Mouse (Mus musculus): ENCODE measurements around the gene Gm27027.

Gm27027 gene

GRCm38 (mm10) chr2:93996254-93996653 is at the start of gene Gm27027:
Gene Gm27027 (minus strand): TSS chr2:93996354.
- DNase-seq: no peak

- DNase-seq: no peak
Observed at GRCm38 (mm10) chr2:94045411-94046090, 49.4 kb upstream of the Gm27027 start.

- DNase-seq: no peak
Observed at GRCm38 (mm10) chr2:94044174-94044573, 48.0 kb upstream of the Gm27027 start.

GRCm38 (mm10) chr2:94043662-94044061 is 47.5 kb upstream of the Gm27027 start:
- DNase-seq: no peak

- DNase-seq: no peak
Observed at GRCm38 (mm10) chr2:94042461-94042860, 46.3 kb upstream of the Gm27027 start.

GRCm38 (mm10) chr2:94040391-94041125 is 44.4 kb upstream of the Gm27027 start:
- no peak for DNase-seq

- DNase-seq: peak; percentile 63 to 67
Observed at GRCm38 (mm10) chr2:94035428-94036331, 39.5 kb upstream of the Gm27027 start.

- DNase-seq: no peak
Observed at GRCm38 (mm10) chr2:94030602-94031001, 34.4 kb upstream of the Gm27027 start.

- no peak for DNase-seq
Observed at GRCm38 (mm10) chr2:94024637-94025036, 28.5 kb upstream of the Gm27027 start.

- DNase-seq: peak; percentile 96 to 97
Observed at GRCm38 (mm10) chr2:94010335-94011291, 14.5 kb upstream of the Gm27027 start, which contains the start of gene Alkbh3. Gene Alkbh3 (minus strand): TSS chr2:94010807.

- peak; percentile 86 to 87 for DNase-seq
Observed at GRCm38 (mm10) chr2:94002331-94002730, 6.2 kb upstream of the Gm27027 start.

- DNase-seq: no peak
Observed at GRCm38 (mm10) chr2:94001918-94002317, 5.8 kb upstream of the Gm27027 start.

- DNase-seq: no peak
Observed at GRCm38 (mm10) chr2:94001411-94001810, 5.3 kb upstream of the Gm27027 start.

- DNase-seq: no peak
Observed at GRCm38 (mm10) chr2:93992810-93993209, 3.3 kb downstream of the Gm27027 start.

GRCm38 (mm10) chr2:93992259-93992658 is 3.9 kb downstream of the Gm27027 start:
- DNase-seq: no peak

- DNase-seq: no peak
Observed at GRCm38 (mm10) chr2:93991336-93991735, 4.8 kb downstream of the Gm27027 start.

GRCm38 (mm10) chr2:93988440-93988839 is 7.7 kb downstream of the Gm27027 start:
- DNase-seq: no peak

- DNase-seq: no peak
Observed at GRCm38 (mm10) chr2:93982457-93983235, 13.5 kb downstream of the Gm27027 start.

GRCm38 (mm10) chr2:93979249-93980120 is 16.7 kb downstream of the Gm27027 start:
- no peak for DNase-seq
